Mouse (Mus musculus) gastrocnemius, postnatal 4 days (tissue): ENCODE results near the gene Tmem222. TPM values are rescaled to one million over a fixed set of nuclear protein-coding genes. Genes with fewer than 3 reads are reported as not detected.

Source experiments
- DNase-seq, 2 experiments: peaks; one replicate each; pipeline ENCODE4 v3.0.0; 2021 to 2022; ENCODE audit warnings: low spot score in 2 of 2, mixed read lengths in 2 of 2
- long read RNA-seq, 2 experiments: library from polyadenylated mRNA; stranded (forward); transcript quantifications; one replicate each; pipeline ENCODE4 v2.0.0; 2021
- total RNA-seq, 2 experiments: library from RNA; stranded (reverse); gene quantifications; 2 replicates each; pipeline ENCODE4 v1.2.3; 2021

Tmem222 gene
- total RNA-seq: 10 to 100 TPM; 28.7 to 29.1 TPM
- long read RNA-seq, experiment 1, transcript Tmem222-201 (6 exons, 1,484 nt): major isoform, 49 of 56 reads
- long read RNA-seq, experiment 1, transcript Tmem222-205 (5 exons, 546 nt): minor isoform, 5 of 56 reads
- long read RNA-seq, experiment 1, partial matches to known transcripts: 1 of 56 reads
- long read RNA-seq, experiment 1, other reads (novel, unspliced or antisense): 1 of 56 reads
- long read RNA-seq, experiment 2, transcript Tmem222-201 (6 exons, 1,484 nt): major isoform, 47 of 58 reads
- long read RNA-seq, experiment 2, partial matches to known transcripts: 0 of 58 reads
- long read RNA-seq, experiment 2, other reads (novel, unspliced or antisense): 6 of 58 reads

- peak; percentile 89 to 93 for DNase-seq
These were observed at the start of gene Tmem222 for GRCm38 (mm10) chr4:133277104-133278026. Gene Tmem222, minus strand, starts transcription at chr4:133277792.

DNA sequence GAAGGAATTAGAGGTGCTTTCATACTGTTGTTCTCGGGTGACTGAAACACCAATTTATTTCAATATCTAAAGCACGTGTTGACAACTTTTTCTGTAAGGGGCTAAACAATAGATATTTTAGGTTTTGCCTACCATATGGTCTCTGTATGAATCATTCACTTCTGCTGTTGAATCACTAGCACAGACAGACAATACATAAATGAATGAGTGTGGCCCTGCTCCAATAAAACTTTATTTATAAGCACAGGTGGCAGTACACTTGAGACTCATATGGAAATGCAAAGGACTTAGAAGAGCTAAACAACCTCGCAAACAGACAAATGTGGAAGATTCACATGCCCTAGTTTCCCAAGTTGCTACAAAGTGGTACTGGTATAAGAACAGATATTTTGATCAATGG lies 42.1 kb upstream of the Tmem222 start:
- DNase-seq: no peak

GRCm38 (mm10) chr4:133315991-133316390 lies 38.4 kb upstream of the Tmem222 start:
- no peak for DNase-seq

DNA sequence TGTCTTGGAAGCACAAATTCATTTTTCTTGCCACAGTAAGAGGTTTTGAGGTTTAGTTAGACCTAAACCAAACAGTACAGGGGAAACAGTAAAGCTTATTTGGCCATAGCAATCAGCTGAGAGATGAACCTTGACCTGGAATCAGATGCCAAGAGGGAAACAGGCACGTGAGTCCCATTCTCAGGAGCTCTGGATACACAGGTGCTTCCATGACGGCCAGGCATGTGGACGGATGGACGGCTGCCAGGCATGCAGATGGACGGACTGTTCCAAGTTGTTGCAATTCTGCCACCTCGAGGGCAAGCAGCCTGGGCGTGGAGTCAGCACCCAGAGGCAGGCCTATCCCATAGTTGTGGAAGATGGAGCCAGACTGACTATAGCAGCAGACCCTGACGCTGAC lies 37.3 kb upstream of the Tmem222 start:
- no peak for DNase-seq

GRCm38 (mm10) chr4:133309948-133310347 lies 32.4 kb upstream of the Tmem222 start:
- DNase-seq: peak; percentile 84 to 85

- peak in 1 of 2 experiments; percentile 51 for DNase-seq
These were observed 29.7 kb upstream of the Tmem222 start for GRCm38 (mm10) chr4:133307331-133307730.

GRCm38 (mm10) chr4:133305825-133306224 lies 28.2 kb upstream of the Tmem222 start:
- no peak for DNase-seq

DNA sequence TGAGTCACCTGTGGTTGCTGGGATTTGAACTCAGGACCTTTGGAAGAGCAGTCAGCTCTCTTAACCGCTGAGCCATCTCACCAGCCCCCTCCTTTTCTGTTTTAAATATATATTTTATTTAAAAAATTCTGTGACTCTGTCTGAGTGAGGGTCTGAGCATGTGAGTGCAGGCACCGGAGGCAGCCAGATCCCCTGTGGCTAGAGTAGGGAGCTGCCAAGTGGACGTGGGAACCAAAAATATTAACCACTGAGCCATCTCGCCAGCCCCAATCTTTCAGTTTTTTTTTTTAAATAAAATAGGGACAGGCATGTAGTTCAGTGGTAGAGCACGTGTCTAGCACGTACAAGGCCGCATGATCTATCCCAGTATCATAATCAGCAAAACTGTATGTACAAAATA lies 27.2 kb upstream of the Tmem222 start:
- no peak for DNase-seq

GRCm38 (mm10) chr4:133302668-133303067 lies 25.1 kb upstream of the Tmem222 start:
- DNase-seq: no peak

DNA sequence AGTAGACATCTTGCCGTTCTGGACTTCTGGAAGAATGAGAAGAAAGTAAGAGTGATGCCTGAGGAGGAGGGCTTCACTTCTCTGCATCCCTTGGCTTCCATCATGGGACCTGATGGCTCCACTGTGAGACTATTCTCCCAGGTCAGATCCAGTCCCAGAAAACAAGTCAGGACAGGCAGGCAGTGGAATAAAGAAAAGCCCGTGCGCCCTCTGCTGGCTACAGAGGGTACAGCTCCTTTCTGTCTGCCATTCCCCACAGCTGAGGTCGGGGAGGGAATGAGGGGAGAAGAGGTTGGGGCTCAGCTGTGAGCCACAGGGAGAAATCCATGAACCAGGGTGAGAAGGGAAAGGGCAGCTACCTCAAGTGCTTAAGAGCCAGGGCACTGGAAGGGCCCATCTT lies 24.2 kb upstream of the Tmem222 start:
- DNase-seq: peak; percentile 56 to 75

DNA sequence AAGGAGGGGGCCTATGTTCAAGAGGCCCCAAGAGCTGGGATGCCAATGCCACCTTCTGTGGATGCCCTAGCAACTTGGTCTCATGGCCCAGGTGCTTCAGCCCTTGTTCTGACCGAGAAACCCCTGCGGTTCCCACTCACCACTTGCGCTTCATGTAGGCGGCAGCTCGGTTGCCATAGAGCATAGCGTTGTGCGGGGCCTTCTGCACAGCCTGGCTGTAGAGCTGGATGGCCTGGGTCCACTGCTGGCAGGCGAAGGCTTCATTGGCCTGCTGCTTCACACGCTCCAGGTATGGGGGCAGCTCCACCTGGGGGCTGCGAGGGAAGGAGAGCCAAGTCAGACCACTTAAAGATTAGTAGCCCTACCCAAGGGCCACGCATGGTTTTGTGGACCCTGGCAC lies 22.8 kb upstream of the Tmem222 start:
- DNase-seq: no peak

DNA sequence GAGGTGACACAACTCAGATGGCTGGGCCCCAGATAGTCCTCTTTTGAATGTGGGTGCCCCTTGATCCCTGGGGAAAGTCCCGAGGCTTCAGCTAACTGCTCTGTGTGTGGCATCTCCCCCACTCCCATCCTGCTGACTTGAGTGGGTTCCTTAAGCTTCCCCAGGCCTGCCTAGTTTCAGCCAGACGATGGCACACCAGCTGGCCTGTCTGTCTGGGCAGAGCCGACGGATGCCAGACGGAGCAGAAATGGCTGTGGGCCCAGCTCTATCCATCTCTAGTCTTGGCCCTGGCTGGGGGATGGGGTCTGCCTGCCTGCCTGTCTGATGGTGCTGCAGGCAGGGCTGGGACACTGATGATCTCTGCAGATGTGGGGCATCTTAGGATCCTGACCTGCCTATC lies 22.1 kb upstream of the Tmem222 start:
- no peak for DNase-seq

DNA sequence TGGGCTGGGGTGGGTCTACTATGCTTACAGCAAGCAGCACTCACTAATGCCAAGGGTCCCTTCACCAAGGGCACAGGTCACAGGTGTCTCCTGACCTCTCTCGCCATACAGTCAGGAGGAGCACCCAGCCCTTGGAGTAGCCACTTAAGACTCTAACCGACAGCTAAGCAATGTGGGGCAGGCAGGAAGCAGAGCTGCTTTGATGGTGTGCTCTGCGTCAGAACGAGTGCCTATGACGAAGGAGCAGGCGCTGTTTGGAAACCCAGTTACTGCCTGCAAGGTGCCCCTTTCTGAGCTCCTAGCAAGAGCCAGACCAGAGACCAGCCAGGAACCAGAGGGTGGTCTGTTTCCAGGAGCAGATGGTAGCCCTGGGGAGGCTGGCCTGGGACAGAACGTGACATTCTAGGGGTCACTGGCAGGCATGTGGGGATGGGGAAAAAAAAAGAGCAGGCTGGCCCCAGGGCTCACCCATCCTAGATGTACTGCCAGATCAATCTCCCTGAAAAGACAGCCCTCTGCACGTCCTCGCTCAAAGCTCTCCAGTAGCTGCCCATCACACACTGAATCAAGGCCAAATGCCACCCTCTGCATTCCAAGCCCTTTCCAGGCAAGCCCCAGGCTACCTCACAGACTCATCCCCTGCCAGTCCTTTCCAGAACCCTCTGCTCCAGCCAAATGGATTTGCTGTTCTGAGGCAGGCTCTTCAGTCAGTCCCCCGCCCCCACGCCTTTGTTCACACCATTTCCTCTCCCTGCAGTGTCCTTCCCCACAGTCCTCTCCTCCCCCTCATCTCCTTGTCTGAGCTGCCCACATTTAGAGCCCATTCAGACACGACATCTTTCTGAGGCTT lies 21.1 kb upstream of the Tmem222 start:
- DNase-seq: no peak

DNA sequence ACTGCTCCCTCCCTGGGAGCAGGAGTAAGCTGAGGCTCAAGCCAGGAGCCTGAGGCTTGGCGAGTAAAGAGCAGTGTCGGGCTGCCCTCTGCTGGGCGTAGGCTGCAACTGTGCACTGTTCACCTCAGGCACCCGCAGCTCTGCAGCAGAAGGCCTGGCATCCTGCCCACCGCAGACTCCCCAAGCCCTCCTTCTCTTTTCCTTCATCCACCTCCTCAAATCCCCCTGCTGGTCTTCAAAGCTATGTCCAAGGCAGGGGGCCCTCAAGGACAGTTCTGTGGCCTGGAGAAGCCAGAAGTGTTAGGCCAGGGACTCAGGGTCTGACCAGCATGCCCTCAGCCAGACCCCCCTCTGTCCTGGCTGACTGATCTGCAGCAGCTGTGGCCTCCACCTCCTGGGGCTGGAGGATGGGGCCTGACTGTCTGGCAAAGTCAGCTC lies 20.2 kb upstream of the Tmem222 start:
- DNase-seq: peak; percentile 83 to 87

DNA sequence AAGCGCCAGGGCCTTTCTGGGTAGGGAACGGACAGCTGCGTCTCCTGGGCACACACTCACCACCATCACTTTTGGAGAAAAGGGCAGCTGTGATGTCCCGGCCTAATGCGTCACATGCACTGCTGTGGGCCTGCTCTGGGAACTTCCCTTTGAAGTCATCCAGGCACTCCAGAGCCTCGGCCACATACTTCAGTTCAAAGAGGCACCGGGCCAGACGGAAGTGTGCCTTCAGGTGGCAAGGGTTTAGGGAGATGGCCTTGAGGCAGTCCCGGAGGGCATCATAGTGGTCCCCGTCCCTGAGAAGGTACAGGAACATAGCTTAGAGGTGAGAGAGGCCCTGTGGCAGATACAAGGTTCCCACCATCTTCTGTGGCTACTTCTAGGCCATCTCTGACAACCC lies 19.8 kb upstream of the Tmem222 start:
- DNase-seq: no peak

- no peak for DNase-seq
These were observed 16.5 kb upstream of the Tmem222 start for GRCm38 (mm10) chr4:133294084-133294483.

GRCm38 (mm10) chr4:133292901-133293843 lies 15.6 kb upstream of the Tmem222 start:
- no peak for DNase-seq

GRCm38 (mm10) chr4:133292405-133292804 lies 14.8 kb upstream of the Tmem222 start:
- DNase-seq: no peak

- no peak for DNase-seq
These were observed 13.7 kb upstream of the Tmem222 start for GRCm38 (mm10) chr4:133291255-133291654.

- no peak for DNase-seq
These were observed 9.0 kb upstream of the Tmem222 start for GRCm38 (mm10) chr4:133286476-133287077.
